Mouse (Mus musculus) spleen, adult 18-20 months (tissue): ENCODE data around the gene Filip1.
A peak's percentile ranks its signal among the peaks of the same experiment; 100 is the strongest.
"Not testable (repeated sequence)": the region's sequence is repeated elsewhere in the genome, so short reads cannot be mapped to it uniquely, and the experiment has no call there.

Experiments used
- DNase-seq, 2 experiments: peaks; one replicate each; pipeline ENCODE4 v3.0.0; 2022; ENCODE audit warnings: mixed read lengths in 2 of 2

The Filip1 gene

DNA sequence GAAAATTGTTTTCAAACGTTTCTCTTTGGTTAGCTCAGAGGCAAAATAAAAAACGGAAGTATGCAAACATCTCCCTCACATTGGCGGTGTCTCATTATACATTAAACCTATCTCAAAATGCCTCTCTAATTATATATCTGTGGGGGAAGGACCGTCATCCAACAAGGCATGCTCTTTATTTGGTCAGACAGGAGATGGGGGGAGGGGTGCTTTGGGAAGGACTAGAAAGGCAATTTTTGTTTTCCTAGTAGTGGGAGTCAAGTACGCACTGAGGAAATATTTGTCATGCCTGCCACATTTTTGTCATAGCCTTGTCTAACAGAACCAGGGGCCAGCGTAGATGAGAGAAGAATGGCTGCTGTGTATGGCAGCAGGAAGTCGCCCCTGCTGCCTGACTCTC is at the start of gene Filip1:
TSS of gene Filip1 (minus strand) at position 101 of the 400 bp plus-strand sequence.
- no peak for DNase-seq

DNA sequence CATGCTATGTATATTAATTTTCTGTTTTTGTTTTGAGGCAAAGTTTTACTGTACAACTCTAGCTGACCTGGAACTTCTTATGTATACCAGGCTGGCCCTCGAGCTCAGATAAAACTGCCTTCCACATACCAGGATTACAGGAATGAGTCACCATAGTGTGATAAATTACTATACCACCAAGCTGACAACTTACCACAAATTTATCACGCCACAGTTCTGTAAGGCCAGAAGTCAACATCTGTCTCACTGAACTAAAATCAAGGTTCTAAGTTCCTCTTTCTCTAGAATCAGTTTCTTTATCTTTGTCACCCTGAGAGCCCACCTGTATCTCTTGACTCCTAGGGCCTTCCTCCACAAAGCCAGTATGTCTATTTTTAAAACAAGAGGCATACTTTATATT is 45.0 kb upstream of the Filip1 start:
- no peak for DNase-seq

DNA sequence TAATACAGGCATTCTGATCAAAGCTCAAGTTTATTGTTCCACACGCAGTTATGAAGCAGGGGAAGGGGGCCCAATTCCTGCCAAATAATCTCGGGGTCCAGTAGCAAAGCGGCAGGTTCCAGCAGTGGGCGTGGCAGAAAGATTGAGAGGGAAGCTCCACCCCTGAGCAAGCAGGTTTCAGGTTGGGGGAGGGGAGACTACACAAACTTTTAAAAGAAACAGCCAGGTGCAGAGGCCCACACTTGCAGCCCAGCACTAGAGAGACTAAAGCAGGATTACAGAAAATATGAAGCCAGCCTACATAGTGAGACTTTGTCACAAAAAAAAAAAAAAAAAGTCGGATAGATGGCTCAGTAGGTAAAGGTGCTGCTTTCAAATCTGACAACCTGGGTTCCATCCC is 40.3 kb upstream of the Filip1 start:
- no peak for DNase-seq

DNA sequence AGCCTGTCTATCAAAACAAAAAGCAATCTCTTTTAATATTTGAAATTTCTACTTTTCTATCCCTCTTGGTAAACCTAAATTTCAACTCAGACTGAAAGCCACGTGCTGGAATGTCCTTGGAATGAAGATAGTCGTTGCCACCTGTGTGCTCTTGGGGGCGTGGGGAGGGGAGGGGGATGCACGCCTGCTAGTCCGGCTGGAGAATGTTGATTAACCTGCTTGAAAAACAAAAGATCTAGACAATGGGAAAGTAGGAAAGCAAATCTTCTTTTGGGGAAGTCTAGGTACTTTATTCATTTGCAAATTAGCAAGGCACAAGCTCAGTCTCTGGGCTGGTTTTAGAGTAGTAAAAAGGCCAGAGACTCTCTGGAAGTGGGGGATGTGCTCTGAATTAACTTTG is 36.6 kb upstream of the Filip1 start:
- not testable (repeated sequence) for DNase-seq

DNA sequence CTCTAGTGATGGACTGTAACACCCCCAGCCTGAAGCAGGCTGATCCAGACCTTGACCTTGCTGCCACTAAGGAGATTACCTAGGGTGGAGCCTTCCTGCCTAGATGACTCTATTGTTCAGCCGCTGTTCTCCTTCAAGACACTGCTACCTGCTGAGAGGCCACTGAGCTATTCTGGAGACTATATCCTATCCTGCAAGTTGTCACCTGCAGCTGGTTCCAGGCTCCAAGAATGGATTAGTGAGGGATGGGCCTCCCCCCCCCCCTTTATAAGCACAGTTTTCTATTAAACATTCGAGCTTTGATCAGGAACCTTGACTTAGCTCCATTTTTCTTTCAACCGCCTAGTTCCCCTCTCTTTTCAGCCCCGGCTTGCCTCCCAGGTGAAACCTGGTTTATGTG is 31.6 kb upstream of the Filip1 start:
- not testable (repeated sequence) for DNase-seq

DNA sequence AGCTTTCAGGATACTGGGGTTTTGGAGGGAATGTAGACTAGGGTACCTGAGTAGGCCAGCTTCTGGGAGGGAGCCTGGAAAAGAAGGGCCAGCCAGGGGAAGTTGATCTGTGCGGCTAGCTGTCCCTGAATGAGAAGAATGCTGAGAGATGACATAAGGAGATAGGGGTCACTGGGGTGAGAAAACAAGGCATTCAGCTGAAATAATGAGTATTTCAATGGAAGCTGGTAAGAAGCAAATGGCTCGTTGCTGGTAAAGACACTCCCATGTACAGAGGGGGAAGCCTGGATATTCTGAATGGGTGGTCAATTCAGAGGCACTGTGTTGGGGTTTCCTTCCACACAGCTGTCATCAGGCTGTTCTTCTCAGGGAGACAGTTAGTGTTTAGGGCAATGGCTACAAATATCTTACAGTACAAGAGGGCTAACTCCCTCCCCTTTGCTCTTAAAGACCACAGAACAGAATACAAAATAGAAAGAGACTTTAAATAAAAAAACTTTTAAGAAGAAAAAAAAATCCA is 26.7 kb upstream of the Filip1 start:
- DNase-seq, result no peak

DNA sequence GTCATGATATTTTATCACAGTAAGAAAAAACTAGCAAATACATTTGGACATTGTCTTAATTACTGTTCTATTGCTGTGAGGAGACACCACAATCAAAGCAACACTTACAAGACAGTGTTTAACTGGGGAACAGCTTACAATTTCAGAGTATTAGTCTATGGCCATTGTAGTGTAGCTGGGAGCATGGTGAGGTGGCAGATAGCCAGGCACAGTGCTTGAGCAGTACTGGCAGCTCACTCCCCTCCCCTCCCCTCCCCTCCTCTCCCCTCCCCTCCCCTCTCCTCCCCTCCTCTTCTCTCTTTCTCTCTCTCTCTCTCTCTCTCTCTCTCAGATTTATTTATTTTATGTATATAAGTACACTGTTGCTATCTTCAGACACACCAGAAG is 25.3 kb upstream of the Filip1 start:
- no peak for DNase-seq

DNA sequence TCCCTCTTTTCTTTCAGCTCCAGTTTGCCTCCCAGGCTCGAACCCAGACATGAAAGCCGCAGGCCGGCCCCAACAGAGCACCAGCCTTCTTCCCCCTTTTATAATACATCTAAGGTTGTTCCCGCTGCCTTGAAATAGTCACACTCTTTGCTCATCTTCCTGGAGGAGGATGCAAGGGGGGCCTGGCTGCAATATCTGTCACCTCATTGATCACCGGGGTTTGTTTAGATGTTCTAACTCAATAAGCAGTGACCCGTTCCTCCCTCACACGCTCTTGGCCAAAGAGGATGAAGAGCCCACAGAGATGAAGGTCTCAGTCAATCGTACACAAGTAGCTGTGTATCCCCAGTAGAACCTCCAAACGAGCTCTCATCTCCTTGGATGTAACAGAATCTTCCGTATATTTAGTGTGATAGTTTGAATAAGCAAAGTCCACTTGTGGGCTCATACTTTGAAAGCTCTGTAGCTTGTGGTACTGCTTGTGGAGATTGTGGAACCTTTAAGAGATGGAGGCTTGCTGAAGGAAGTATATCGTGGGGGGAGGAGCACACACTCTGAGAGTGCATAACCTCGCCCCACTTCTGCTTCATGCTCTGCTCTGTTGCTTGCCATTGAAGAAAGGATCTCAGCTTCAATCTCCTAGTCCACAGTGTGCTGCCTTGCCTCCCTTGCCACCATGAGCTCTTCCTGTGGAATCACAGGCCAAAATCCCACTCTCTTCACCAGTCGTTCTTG is 24.8 kb upstream of the Filip1 start:
- DNase-seq, result no peak

DNA sequence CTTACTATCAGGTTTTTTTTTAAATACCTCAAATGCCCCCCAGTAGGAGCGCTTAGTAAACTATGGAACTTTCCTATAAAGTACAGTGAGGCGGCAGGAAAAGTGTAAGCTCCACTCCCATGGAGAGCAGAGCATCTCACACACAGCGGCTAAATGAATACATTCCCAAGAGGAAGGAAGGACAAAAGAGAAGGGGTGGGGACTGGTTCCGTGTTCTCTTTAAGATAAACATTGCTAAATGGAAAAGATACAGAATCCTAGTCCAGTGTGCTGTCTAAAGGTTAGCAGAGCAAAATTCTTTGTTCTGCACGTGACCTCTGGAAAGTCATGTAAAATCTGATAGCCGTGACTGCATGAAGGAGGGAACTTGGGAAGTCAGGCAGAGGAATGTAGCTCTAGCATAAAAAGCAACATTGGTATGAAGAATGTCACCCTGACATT is 13.9 kb upstream of the Filip1 start:
- no peak for DNase-seq

DNA sequence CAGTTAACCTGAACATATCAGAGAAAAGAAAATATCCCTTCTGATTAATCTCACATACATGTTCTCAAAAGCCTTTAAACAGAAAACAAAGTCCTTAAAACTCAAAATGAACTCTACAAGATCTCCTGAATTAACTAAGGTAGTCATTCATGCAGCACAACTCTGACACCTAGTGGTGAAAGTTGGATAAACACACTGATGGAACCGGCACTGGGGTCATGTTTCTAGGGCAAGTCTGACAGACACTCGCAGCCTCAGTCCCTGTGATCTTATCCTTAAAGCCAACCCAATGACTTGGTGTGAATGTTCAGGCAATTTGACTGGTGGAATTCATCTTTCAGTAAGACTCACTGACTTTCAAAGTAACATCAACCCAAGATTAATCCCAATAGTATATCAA is 13.4 kb upstream of the Filip1 start:
- DNase-seq, result peak in 1 of 2 experiments; percentile 44

DNA sequence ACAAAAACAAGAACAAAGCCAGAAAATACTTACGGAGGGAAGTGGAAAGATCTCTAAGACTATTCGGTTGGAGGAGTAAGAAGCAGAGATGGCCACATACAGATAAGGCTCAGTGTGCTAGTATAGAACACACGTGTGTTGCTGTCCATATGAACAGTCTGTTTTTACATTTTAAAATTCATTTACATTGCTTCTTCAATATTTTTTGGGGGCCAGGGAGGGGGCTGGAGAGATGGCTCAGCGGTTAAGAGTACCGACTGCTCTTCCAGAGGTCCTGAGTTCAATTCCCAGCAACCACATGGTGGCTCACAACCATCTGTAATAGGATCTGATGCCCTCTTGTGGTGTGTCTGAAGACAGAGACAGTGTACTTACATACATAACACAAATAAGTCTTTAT is 12.7 kb upstream of the Filip1 start:
- DNase-seq, result not testable (repeated sequence)

DNA sequence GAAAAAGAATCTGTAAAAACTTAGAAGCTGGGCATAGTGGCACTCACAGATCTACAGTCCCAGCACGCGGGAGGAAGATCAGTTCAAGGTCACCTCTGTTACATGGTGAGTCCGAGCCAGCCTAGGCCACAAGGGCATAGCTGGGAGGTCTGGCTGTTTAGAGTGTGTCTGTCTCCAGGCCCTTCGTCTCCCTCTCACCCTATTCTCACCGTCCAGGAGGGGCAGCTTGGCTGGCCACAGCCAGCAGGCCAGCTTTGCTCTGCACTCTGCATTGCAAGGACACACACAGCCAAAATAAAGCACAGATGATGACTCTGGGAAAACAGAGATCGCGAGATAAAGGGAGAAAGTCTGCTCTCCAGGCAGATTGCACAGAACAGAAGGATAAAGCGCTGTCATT is 10.2 kb upstream of the Filip1 start:
- DNase-seq, result no peak

DNA sequence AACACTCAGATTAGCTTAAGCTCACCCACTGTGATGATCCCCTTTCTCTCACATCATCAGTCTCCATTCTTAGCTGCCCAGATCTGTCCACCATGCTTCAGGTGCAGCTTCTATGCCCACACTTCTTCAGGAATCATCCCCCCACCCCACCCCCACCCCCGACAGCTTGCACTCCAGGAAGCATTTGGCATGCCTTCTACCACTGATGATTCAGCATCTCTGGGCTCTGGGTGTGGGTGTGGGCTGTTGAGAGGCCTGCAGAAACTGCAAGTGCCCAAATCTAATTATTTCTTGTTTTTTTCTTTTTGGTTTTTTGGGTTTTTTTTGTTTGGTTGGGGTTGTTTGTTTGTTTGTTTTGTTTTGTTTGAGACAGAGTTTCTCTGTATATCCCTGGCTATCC is 9.0 kb upstream of the Filip1 start:
- no peak for DNase-seq

DNA sequence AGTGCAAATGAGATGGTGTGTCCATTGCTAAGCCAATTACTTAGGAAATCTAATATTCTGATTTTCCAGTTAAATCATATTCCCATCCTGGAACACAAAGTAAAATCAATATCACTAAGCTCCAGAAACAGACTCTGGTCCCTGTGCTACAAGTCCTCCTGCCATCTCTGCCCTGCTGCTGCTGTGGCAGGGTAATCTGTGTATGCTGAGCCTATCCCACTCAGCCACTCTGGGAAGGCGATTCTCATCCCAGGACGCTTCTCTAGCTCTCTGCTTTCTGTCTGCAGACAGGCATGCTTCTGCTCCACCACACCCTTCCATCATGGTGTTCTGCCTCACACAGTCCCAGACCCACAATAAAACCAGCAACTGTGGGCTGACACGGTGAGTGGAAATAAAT is 7.8 kb upstream of the Filip1 start:
- DNase-seq, result no peak

DNA sequence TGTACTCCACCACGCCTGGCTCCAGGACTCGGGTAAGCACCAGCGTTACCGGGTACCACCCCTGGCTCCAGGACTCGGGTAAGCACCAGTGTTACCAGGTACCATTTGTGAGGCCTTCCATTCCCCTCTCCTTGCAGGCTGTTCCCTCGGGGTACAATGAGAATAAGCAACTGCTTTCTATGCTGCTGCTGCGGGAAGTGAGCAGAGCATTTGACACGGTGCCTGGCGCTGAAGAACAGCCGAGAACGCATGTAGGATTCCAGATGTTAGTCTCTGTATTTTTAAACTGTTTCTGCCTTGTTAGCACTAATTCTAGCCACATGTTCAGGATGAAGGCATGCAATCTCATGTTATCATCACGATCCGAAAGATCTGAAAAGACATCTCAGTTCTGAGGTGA is 635 bp downstream of the Filip1 start:
- no peak for DNase-seq

DNA sequence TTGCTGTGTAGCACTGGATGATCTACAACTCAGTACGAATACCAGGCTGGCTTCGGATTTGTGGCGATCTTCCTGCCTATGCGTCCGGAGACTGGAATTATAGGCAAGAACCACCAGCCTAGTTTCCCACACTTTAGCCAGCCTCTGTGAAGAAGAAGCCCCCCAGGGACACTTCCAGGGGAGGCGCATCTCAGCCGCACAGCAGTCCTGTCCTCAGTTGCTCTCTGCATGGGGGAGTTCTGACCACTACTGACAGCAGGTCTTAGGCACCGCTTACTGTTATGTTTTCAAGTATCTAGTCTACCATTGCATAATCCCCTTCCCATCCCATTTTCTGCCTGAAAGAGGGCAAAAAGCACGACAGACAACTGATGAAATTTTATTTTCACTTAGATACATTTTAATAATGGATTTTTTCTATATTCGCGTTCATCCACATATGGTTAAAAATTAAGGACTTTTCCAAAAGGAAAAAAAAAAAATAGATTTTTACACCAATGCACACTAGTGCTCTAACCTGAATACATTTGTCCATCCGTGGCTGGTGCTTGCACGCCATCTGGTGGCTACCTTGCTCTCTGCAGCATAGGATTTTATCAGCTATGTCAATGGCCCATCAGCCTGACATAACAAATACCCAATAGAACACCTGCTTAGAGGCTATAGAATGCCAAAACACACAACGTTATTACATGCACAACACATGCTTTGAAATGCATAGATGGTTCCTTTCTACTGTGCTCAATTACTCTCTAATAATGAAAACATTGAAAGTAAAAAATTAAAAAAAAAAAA is 10.1 kb downstream of the Filip1 start:
- peak; percentile 43 to 77 for DNase-seq

DNA sequence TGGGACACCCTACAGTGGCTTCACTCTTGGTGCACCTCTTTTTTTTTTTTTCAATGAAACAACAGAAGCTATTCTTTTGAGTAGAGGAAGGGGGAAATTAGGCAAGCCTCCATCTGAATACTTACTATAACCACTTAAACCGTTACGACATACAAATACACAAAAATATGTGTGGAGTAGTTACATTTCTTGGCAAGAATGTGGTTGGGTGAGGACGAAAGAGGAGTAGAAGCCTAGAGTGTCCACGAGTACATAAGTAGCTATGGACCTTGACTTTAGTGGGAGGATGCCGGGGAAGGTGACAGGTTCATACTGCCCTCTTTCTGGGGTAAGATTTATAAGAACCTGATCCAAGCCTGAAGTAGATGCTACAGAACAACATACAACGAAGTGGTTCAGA is 15.4 kb downstream of the Filip1 start:
- DNase-seq, result no peak

DNA sequence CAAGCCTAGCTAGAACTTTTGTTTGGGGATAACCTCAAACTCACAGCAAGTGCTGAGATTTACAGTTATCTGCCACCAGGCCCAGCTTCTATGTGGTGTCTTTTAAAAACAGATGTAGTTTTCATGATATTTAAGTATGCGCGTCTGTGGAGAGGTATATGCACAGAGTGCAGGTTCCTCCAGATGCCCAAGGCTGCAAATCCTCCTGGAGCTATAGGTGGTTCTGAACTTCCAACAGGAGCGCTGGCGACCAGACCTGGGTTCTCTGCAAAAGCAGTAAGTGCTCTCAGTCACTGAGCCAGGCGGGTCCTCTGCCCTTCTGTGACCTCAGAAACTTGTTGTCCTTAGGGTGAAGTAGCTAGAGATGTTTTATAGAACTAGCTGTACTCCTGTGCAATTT is 18.4 kb downstream of the Filip1 start:
- DNase-seq, result no peak

DNA sequence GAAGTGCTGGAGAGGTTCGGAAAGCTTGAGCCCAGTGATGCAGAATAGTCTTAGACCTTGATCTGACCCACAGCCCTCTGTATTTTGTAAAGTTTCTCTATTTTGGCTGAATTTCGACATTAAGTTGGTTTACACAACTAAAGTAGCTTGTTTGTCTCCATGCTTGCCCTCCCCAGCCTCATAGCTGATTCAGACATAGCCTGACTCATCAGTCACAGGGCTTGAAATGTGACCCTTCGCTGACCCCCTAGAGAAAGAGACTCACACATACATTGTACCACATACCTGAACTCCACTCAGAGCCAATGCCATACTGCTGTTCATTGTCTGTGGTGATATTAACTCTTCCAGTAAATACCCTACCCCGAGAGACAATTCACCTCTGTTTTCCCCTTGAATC is 19.6 kb downstream of the Filip1 start:
- DNase-seq, result no peak

DNA sequence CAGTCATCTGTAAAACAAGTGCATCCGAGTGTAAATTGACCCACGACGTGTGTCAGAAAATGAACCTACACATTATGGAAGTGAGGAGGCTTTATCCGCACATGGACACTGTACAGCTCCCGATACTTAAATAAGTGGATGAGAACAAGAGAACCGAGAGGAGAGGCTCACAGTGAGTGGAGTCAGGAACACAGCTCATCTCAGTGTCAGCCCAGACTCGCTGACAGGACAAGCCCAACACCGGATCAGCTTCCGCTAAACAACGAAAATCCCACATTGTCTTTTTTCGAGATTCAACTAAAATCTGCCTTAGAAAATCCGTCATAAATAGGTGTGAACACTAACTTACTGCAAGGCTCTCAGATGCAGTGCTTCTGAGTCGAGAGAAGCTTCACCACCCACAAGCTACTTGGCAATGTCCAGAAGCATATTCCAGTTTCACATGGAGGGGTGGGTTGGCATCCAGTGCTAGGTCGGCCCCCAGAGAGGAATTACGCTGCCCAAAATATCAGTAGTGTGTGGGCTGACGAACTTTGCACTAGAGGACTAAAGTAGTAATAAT is 22.1 kb downstream of the Filip1 start:
- DNase-seq, result no peak

DNA sequence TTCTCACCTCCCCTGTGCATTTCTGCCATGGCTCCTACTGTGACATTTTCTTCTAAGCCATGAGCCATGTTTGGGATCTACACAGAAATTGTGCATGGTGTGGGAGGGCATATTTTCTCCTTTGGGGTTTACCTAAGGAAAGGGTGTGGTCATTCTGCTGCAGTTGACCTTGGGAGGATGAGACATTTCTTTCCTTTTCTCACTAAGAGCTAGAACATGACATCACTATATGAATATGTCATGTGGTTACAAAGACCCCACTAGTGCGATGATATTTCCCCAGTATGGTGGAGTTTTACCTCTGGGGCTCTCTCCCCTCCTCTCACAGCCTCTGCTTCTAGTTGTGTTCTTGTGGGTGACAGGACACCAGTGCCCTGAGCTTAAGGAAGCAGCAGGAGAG is 22.9 kb downstream of the Filip1 start:
- DNase-seq, result no peak

DNA sequence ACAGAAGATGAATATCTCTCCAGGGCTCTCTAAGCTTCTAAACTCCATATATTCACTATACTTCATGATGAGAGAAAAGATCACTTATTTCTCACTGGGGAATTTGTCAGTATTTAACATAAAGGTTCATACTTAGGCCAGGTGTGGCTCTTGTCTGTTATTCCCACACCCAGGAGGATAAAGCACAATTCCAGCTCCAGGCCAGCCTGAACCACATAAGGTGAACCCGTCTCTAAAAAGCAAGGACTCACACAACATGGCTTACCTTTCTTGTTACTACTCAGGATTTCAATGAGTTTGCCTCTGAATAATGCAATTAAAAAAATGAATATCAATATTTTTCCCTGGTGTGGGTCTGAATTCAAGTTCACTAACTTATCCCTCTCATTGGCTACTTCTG is 23.6 kb downstream of the Filip1 start:
- no peak for DNase-seq

DNA sequence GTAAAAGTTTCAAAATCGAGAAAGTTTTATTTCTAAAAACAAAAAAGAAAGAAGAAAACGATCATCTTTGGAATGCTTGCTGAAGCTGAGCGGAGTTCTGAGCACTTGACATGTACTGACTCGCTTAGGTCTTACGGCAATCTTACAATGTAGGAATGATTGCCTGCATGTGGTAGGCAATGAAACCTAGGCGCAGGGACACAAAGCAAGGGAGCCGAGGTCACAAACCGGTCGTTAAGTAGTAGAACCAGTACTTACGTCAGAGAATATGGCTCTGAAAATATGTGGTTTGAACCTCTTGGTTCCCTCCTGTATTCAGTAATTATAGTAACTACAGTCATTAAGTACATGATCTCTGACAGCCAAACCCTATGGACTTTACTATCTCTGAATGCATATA is 29.4 kb downstream of the Filip1 start:
- no peak for DNase-seq

DNA sequence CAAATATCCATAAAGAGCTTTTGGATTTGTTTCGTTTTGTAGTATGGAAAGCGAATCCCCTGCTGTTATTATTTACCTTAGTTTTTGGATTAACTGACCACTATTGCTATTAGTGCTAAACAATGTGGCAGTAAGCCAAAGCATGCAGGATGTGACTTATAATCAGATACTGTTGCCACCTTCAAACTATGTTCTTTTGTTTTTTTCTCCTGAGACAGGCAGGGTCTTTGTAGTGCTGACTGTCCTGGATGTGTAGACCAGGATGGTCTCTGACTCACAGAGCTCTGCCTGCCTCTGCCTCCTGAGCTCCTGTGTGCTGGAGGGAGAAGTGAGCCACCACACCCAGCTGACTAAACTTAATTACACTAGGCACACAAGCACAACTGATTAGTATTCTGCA is 33.4 kb downstream of the Filip1 start:
- no peak for DNase-seq
